Mouse (Mus musculus) CH12.LX (cell line): ENCODE results near the gene Gpr108. TPM values are rescaled to one million over a fixed set of nuclear protein-coding genes. Genes with fewer than 3 reads are reported as not detected.

ENCODE experiments used
- DNase-seq: peaks from one replicate; pipeline ENCODE4 v3.0.0-alpha.2; 2013; ENCODE audit errors: extremely low read depth
- H3K27ac ChIP-seq: 2 replicates; pipeline ENCODE4 v1.5.1; 2012; ENCODE audit warnings: low read depth, mild to moderate bottlenecking, control low read depth, moderate library complexity; ENCODE audit not compliant: insufficient read depth
- H3K27me3 ChIP-seq: replicated peaks from 2 replicates; pipeline ENCODE3; 2012; ENCODE audit warnings: inconsistent platforms
- H3K36me3 ChIP-seq, 2 experiments: replicated peaks in 1 of 2; 2 replicates each; pipeline versions ENCODE3 to v1.6.1; 2012; ENCODE audit warnings: inconsistent platforms in 1 of 2, low read length in 1 of 2, mild to moderate bottlenecking in 1 of 2, mixed read lengths in 1 of 2, moderate library complexity in 1 of 2; ENCODE audit not compliant: control insufficient read depth in 1 of 2, insufficient read depth in 1 of 2
- H3K4me1 ChIP-seq, 2 experiments: 2 replicates each; pipeline ENCODE4 v1.6.1; 2012; ENCODE audit warnings: inconsistent platforms in 1 of 2, moderate library complexity in 1 of 2; ENCODE audit not compliant: insufficient read depth in 2 of 2, control insufficient read depth in 1 of 2
- H3K4me2 ChIP-seq: 2 replicates; pipeline ENCODE4 v1.6.1; 2012; ENCODE audit warnings: low read depth, mild to moderate bottlenecking, control low read depth; ENCODE audit not compliant: poor library complexity, insufficient read depth, severe bottlenecking
- H3K4me3 ChIP-seq, 3 experiments: fragments of 150-350 bp in 1 of 3; sonication (generic) in 1 of 3; replicated peaks in 1 of 3; 2 replicates each; pipeline versions ENCODE3 to v1.5.1; 2011 to 2012; ENCODE audit warnings: low read depth in 2 of 3, low read length in 2 of 3, mild to moderate bottlenecking in 2 of 3, moderate library complexity in 2 of 3, control low read depth in 1 of 3, improper control_type of control experiment in 1 of 3, inconsistent platforms in 1 of 3, mixed read lengths in 1 of 3; ENCODE audit not compliant: poor library complexity in 1 of 3
- H3K79me2 ChIP-seq: replicated peaks from 2 replicates; pipeline ENCODE4 v1.6.1; 2012; ENCODE audit warnings: mild to moderate bottlenecking, moderate library complexity; ENCODE audit not compliant: control insufficient read depth, poor library complexity, insufficient read depth, severe bottlenecking; ENCODE audit errors: extremely low read depth
- H3K9ac ChIP-seq: 2 replicates; pipeline ENCODE4 v1.6.1; 2012; ENCODE audit warnings: low read depth, mild to moderate bottlenecking, control low read depth, moderate library complexity; ENCODE audit not compliant: insufficient read depth
- H3K9me3 ChIP-seq: replicated peaks from 2 replicates; pipeline ENCODE3; 2012; ENCODE audit warnings: low read length, inconsistent platforms, mixed read lengths
- BHLHE40 ChIP-seq: IDR thresholded peaks from 2 replicates; pipeline ENCODE4 v1.6.1; 2011; ENCODE audit warnings: mild to moderate bottlenecking, low read depth, low read length, improper control_type of control experiment
- CTCF ChIP-seq, 2 experiments: IDR thresholded peaks in 1 of 2; conservative IDR thresholded peaks in 1 of 2; 2 replicates each; pipeline ENCODE4 v1.5.1; 2011 to 2012; ENCODE audit warnings: low read depth in 2 of 2, low read length in 2 of 2, improper control_type of control experiment in 1 of 2, inconsistent platforms in 1 of 2, mild to moderate bottlenecking in 1 of 2, moderate library complexity in 1 of 2
- EP300 ChIP-seq: IDR thresholded peaks from 2 replicates; pipeline ENCODE4 v1.6.1; 2011; ENCODE audit warnings: low read length, improper control_type of control experiment
- ETS1 ChIP-seq: conservative IDR thresholded peaks from 2 replicates; pipeline ENCODE4 v1.6.1; 2012; ENCODE audit warnings: low read depth, mild to moderate bottlenecking, inconsistent platforms, low read length, improper control_type of control experiment, moderate library complexity
- GABPA ChIP-seq: IDR thresholded peaks from 2 replicates; pipeline ENCODE4 v1.6.1; 2012; ENCODE audit warnings: low read depth, low read length, improper control_type of control experiment, inconsistent platforms; ENCODE audit not compliant: insufficient replicate concordance
- HCFC1 ChIP-seq: IDR thresholded peaks from 2 replicates; pipeline ENCODE4 v1.6.1; 2012; ENCODE audit warnings: low read depth, mild to moderate bottlenecking, inconsistent platforms, low read length, improper control_type of control experiment
- IRF4 ChIP-seq: IDR thresholded peaks from 2 replicates; pipeline ENCODE4 v1.6.1; 2014; ENCODE audit warnings: low read depth, mild to moderate bottlenecking, inconsistent platforms, low read length, improper control_type of control experiment
- JUN ChIP-seq: IDR thresholded peaks from 2 replicates; pipeline ENCODE4 v1.6.1; 2011; ENCODE audit warnings: low read depth, mild to moderate bottlenecking, low read length, improper control_type of control experiment, moderate library complexity; ENCODE audit not compliant: insufficient read depth
- JUND ChIP-seq: conservative IDR thresholded peaks from 2 replicates; pipeline ENCODE4 v1.6.1; 2011; ENCODE audit warnings: low read depth, low read length, improper control_type of control experiment
- KAT2A ChIP-seq: IDR thresholded peaks from 2 replicates; pipeline ENCODE4 v1.6.1; 2012; ENCODE audit warnings: low read length, improper control_type of control experiment, inconsistent platforms; ENCODE audit not compliant: insufficient replicate concordance
- MAFK ChIP-seq: IDR thresholded peaks from 2 replicates; pipeline ENCODE4 v1.6.1; 2011; ENCODE audit warnings: low read length, improper control_type of control experiment; ENCODE audit not compliant: insufficient replicate concordance
- MAX ChIP-seq: IDR thresholded peaks from 2 replicates; pipeline ENCODE4 v1.6.1; 2011; ENCODE audit warnings: low read length, improper control_type of control experiment
- MEF2A ChIP-seq: IDR thresholded peaks from 2 replicates; pipeline ENCODE4 v1.6.1; 2014; ENCODE audit warnings: low read depth, mild to moderate bottlenecking, inconsistent platforms, low read length, improper control_type of control experiment, borderline replicate concordance
- MYC ChIP-seq: IDR thresholded peaks from 2 replicates; pipeline ENCODE4 v1.6.1; 2011; ENCODE audit warnings: low read depth, mild to moderate bottlenecking, improper control_type of control experiment, low read length
- PAX5 ChIP-seq: IDR thresholded peaks from 2 replicates; pipeline ENCODE4 v1.6.1; 2012; ENCODE audit warnings: low read length, inconsistent platforms, mixed read lengths
- POLR2A ChIP-seq: IDR thresholded peaks from 2 replicates; pipeline ENCODE4 v1.6.1; 2011; ENCODE audit warnings: low read depth, mild to moderate bottlenecking, improper control_type of control experiment, low read length
- POLR2AphosphoS2 ChIP-seq: IDR thresholded peaks from 2 replicates; pipeline ENCODE4 v1.6.1; 2011; ENCODE audit warnings: low read depth, low read length, improper control_type of control experiment
- RAD21 ChIP-seq: IDR thresholded peaks from 2 replicates; pipeline ENCODE4 v1.6.1; 2011; ENCODE audit warnings: low read depth, mild to moderate bottlenecking, low read length, improper control_type of control experiment, moderate library complexity
- SIN3A ChIP-seq: IDR thresholded peaks from 2 replicates; pipeline ENCODE4 v1.6.1; 2012; ENCODE audit warnings: low read length, improper control_type of control experiment, inconsistent platforms
- SMC3 ChIP-seq: IDR thresholded peaks from 2 replicates; pipeline ENCODE4 v1.6.1; 2011; ENCODE audit warnings: low read depth, low read length, improper control_type of control experiment
- TBP ChIP-seq: conservative IDR thresholded peaks from 2 replicates; pipeline ENCODE4 v1.6.1; 2011; ENCODE audit warnings: low read depth, low read length, improper control_type of control experiment
- TCF12 ChIP-seq: IDR thresholded peaks from 2 replicates; pipeline ENCODE4 v1.6.1; 2014; ENCODE audit warnings: low read depth, mild to moderate bottlenecking, inconsistent platforms, low read length, improper control_type of control experiment
- UBTF ChIP-seq: IDR thresholded peaks from 2 replicates; pipeline ENCODE4 v1.6.1; 2012; ENCODE audit warnings: low read depth, mild to moderate bottlenecking, inconsistent platforms, low read length, improper control_type of control experiment, moderate library complexity
- USF1 ChIP-seq: IDR thresholded peaks from 2 replicates; pipeline ENCODE4 v1.6.1; 2014; ENCODE audit warnings: low read depth, mild to moderate bottlenecking, inconsistent platforms, low read length, improper control_type of control experiment
- USF2 ChIP-seq: conservative IDR thresholded peaks from 2 replicates; pipeline ENCODE4 v1.6.1; 2011; ENCODE audit warnings: low read depth, low read length, improper control_type of control experiment
- ZC3H11A ChIP-seq: IDR thresholded peaks from 2 replicates; pipeline ENCODE4 v1.6.1; 2012; ENCODE audit warnings: low read depth, mild to moderate bottlenecking, inconsistent platforms, low read length, improper control_type of control experiment
- ZKSCAN1 ChIP-seq: IDR thresholded peaks from 2 replicates; pipeline ENCODE4 v1.6.1; 2012; ENCODE audit warnings: low read depth, inconsistent platforms, low read length, improper control_type of control experiment, borderline replicate concordance
- ZMIZ1 ChIP-seq: IDR thresholded peaks from 2 replicates; pipeline ENCODE4 v1.6.1; 2012; ENCODE audit warnings: low read depth, mild to moderate bottlenecking, inconsistent platforms, low read length, improper control_type of control experiment
- dilution Hi-C: fragments of 300-500 bp; cut with MboI; formaldehyde crosslinking; loops from 2 replicates; pipeline ENCODE4 v1.14.3; 2020; ENCODE audit warnings: low sequenced_read_pairs; ENCODE audit not compliant: extremely low pct_unique_long_range_greater_than_20kb, extremely low pct_ligation_motif_present
- in situ Hi-C: fragments of 300-500 bp; cut with MboI; formaldehyde crosslinking; loops from 3 replicates; pipeline ENCODE4 v1.14.3; 2019; ENCODE audit warnings: low sequenced_read_pairs, low pct_ligation_motif_present, low pct_unique_long_range_greater_than_20kb, mixed read lengths
- polyA plus RNA-seq: library from polyadenylated mRNA; unstranded; fragments of >175 nt; gene quantifications from 2 replicates; pipeline ENCODE4 v1.2.1, GENCODE M21; 2012; ENCODE audit warnings: low read depth; ENCODE audit not compliant: insufficient read length
- total RNA-seq, 2 experiments: library from RNA; depleted of rRNA; stranded (reverse); fragments of 300-350 nt in 1 of 2; fragments of >200 nt in 1 of 2; gene quantifications; 2 replicates each; pipeline ENCODE4 v1.2.3; 2012 to 2014

Gene Gpr108
- total and polyA plus RNA-seq, 3 experiments = 20.2 to 32.0 (median 25.0) TPM

- no peak overlapping the region for H3K27ac ChIP-seq
- dilution Hi-C loops = no loop called here
- no peak for DNase-seq
- no peaks in the 10 kb centered on the region for H3K27me3 ChIP-seq
- H3K9me3 ChIP-seq = no peaks in the 10 kb centered on the region
- TF ChIP-seq MAX (no peak), IRF4 (no peak), CTCF (conservative IDR thresholded peaks at IDR 0.05 in 1 of 2, IDR thresholded peaks at IDR 0.05 in 1 of 2; ENCODE audit: low read depth in 2 of 2, low read length in 2 of 2) (no peak), ZKSCAN1 (no peak), USF2 (no peak), MYC (no peak), SMC3 (no peak), RAD21 (no peak), JUN (no peak), TBP (no peak)
- in situ Hi-C loops = no loop called here
- peak overlapping the region; percentile 53 for H3K4me2 ChIP-seq
- H3K79me2 ChIP-seq = no peaks in the 10 kb centered on the region; the same call in 1 of the 2 replicates
- H3K36me3 ChIP-seq = peaks cover 26 to 49% of the 10 kb centered on the region in 2 experiments
- peaks cover 16 to 40% of the 10 kb centered on the region in 2 experiments for H3K4me1 ChIP-seq
- H3K4me3 ChIP-seq = peak overlapping the region; percentile 74 to 87 (median 87)
- 0 out of 2 replicates have a peak overlapping the region, but pooled peaks have one; percentile 53 for H3K9ac ChIP-seq
These were observed 2.4 kb upstream of the Gpr108 start for GRCm38 (mm10) chr17:57250461-57251160.

GRCm38 (mm10) chr17:57249186-57250181, 1.2 kb upstream of the Gpr108 start, which contains the start of gene Trip10:
Gene Trip10 (plus strand): TSS chr17:57249455.
- Histone ChIP-seq H3K27ac (peak within 1 kb of the TSS; percentile 85), H3K4me2 (peak within 1 kb of the TSS; percentile 98), H3K79me2 (no peaks in the 10 kb centered on the region; the same call in 1 of the 2 replicates), H3K36me3 (peaks cover 25 to 49% of the 10 kb centered on the region in 2 experiments), H3K4me3 (peak within 1 kb of the TSS; percentile 77 to 96 (median 87)), H3K9me3 (no peaks in the 10 kb centered on the region), H3K4me1 (peaks cover 16 to 43% of the 10 kb centered on the region in 2 experiments), H3K27me3 (no peaks in the 10 kb centered on the region), H3K9ac (peak within 1 kb of the TSS; percentile 53)
- DNase-seq = peak; percentile 89
- in situ Hi-C loops (loop anchor here (10.0 kb wide), 1 partner anchor 85 kb away; no protein-coding TSS in a partner anchor), dilution Hi-C loops (no loop called here)
- TF ChIP-seq GABPA (no peak), IRF4 (no peak), EP300 (no peak), MEF2A (0 out of 2 replicates have a peak, but pooled peaks have one; percentile 36), POLR2A (peak; percentile 68), ETS1 (no peak), POLR2AphosphoS2 (no peak), MAFK (no peak), ZMIZ1 (no peak), TCF12 (peak; percentile 54; the same call in 1 of the 2 replicates), ZC3H11A (no peak), BHLHE40 (no peak), SIN3A (peak; percentile 77), PAX5 (no peak), MAX (peak; percentile 50; the same call in 1 of the 2 replicates), HCFC1 (0 out of 2 replicates have a peak, but pooled peaks have one; percentile 4), UBTF (no peak), KAT2A (no peak), ZKSCAN1 (no peak), RAD21 (peak; percentile 40), JUND (no peak), USF1 (peak; percentile 31; the same call in 1 of the 2 replicates)
